Mouse (Mus musculus): Measurements from ENCODE around the gene Yeats4.
"Not testable (repeated sequence)": the region's sequence is repeated elsewhere in the genome, so short reads cannot be mapped to it uniquely, and the experiment has no call there.

Gene Yeats4

DNA sequence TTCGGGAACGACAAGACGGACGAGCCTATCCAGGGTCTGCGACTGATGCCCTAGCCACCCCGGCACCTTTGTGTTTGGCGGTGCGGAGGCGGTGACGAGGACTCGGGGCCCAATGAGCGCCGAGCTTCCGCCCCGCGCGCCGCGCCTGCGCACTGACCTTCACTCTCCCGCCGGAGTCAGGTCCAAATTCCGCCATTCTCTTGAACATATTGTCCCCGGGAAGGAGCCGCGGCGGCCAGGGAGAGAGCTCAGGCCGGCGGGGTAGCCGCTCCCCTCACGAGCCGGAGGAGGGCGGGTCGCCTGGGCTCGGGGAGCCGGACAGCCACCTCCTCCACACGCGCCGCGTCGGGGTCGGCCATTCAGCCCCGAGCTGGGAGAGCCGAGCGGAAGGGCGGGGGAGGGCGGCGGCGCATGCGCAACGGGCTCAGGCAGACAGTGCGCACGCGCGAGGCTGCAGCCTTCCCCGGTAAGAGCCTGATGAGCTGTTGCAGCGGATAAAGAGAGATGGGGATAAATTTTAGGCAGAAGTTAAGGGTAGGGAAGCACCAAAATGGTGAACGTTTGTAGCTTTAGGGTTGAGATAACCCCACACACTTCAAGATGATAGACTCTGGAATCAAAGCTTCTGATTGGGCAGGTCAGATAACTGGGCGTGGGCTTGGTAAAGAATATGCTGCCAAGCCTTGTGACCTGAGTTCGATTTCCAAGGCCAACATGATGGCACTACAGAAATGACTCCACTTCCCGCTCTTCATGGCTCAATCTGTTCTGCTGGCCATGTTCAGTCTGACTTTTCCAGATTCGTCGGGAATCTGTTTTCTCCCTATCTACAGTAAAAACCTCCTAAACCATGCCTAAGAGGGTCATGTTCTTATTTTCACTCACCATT is at the start of gene Yeats4:
TSS of gene Yeats4 (minus strand) at position 406 of the 889 bp plus-strand sequence.
- DNase-seq, result peak; percentile 95

DNA sequence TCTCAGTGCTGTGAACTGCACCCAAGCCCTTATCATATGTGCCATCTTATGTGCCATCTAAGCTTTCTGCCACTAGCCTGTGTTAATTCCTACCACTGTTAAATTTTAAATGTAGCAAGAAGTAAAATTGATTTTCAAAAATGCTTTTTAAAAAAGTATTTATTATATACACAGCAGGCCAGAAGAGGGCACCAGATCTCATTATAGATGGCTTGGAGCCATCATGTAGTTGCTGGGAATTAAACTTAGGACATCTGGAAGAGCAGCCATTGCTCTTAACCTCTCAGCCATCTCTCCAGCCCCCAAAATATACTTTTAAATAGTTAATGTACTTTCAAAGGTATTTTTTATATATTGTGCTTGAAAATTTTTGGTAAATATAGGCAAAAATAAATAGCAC is 47.7 kb upstream of the Yeats4 start:
- no peak for DNase-seq

GRCm38 (mm10) chr10:117259870-117260269 is 35.6 kb upstream of the Yeats4 start:
- DNase-seq, result no peak

- DNase-seq, result no peak
Measured at GRCm38 (mm10) chr10:117238603-117239002, 14.3 kb upstream of the Yeats4 start, which contains the start of gene 9530003J23Rik. Gene 9530003J23Rik (minus strand): TSS chr10:117238703.

DNA sequence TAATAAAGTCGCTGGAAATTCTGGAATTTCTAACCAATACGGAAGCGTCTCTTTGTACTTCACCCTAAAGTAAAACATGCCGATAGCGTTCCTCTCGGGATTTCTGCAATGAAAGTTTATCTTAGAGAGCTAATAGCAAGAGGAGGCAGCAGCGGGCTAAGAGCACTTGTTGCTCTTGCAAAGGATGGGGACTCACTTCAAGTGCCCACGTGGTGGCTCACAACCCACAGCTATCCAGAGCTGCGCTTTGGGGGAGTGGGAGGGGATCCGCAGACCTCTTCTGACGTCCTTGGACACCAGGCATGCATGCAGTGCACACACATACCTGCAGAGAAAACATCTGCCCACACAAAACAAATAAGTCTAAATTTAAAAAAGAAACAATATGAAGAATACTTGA is 11.6 kb upstream of the Yeats4 start:
- no peak for DNase-seq

DNA sequence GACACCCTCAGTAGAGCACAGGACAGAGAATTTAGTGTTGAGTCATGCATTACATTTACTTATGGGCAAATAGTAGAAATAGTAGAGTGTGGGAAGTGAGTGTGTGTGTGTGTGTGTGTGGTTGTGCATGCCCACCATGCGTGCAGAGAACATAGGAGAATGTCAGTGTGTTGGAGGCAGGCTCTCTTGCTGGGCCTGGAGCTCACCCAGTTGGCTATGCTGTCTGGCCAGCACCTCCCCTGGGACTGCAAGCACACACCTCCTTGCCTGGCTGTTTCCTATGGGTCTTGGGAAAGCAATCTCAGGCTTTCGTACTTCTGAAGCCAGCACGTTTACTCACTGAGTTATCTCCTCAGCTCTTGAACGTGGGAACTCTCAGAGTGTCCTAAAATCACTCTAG is 10.5 kb upstream of the Yeats4 start:
- DNase-seq, result no peak

- DNase-seq, result peak; percentile 89
Measured at GRCm38 (mm10) chr10:117229826-117230225, 5.5 kb upstream of the Yeats4 start.

DNA sequence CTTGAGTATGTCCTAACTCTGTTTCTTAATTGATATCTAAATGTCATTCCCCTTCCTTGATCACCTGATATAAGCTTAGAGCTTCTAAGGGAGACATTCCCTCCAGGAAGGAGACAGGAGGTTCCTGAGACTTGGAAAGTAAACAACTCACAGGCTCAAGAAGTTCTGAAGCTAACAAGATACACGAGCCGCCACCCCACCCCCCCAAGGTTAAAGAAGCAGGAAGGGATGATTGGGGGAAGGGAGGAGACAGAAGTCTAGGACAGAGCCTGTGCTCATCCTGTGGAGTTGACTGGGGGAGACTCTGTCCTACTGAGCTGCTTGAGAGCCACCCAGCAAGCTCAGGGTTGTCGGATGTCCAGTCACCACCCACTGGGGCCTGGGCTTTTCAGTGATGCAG is 1.7 kb upstream of the Yeats4 start:
- no peak for DNase-seq

DNA sequence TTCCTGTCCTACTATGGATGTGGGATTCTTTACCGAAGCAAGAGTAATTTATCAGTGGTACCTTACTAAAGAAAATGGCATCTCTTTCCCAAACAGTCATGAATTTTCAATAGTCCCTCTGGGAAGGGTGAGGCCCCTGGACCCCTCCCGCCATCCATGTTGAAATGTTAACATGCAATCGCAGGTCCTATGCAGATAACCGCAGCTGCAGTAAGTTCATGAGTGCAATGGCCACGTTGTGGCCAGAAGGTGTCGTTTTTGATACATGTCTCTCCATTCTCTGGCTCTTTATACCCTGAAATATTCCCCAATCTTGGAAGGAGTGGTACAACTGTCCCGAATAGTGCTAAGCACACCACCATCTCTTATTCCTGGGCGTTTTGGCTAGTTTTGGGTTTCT is 787 bp upstream of the Yeats4 start:
- DNase-seq, result no peak

DNA sequence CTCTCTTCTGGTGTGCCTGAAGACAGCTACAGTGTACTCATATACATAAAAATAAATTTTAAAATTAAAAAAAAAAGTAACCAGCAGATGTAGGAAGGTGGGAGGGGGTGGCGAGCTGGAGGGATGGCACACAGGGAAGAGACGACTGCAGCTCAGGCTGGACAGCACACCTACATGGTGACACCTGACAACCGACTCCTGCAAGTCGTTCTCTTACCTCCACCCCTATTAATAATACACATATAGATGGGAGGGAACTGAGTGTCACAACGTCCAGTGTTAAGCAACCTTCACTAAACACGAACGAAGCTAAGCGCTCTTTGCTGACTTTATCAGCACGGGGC is 577 bp downstream of the Yeats4 start:
- DNase-seq, result no peak

GRCm38 (mm10) chr10:117222821-117223220 is 1.5 kb downstream of the Yeats4 start:
- no peak for DNase-seq

DNA sequence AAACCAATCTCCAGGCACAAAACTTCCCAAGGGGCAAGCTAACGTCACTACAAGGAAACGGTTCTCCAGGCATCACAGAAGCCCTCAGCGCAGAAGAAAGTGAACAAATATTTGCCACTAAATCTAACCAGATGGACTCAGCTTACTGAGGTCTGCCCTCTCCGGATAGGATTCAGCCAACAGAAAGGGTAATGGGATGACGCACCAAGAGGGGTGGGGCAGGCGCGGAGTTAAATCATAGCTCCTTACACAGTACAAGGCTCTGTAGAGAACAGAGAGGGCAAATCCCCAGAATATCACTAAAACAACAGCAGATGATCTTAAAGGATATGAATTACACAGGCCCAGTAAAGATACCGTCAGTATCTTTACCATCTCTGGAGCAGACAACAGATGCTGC is 6.0 kb downstream of the Yeats4 start:
- DNase-seq, result no peak

DNA sequence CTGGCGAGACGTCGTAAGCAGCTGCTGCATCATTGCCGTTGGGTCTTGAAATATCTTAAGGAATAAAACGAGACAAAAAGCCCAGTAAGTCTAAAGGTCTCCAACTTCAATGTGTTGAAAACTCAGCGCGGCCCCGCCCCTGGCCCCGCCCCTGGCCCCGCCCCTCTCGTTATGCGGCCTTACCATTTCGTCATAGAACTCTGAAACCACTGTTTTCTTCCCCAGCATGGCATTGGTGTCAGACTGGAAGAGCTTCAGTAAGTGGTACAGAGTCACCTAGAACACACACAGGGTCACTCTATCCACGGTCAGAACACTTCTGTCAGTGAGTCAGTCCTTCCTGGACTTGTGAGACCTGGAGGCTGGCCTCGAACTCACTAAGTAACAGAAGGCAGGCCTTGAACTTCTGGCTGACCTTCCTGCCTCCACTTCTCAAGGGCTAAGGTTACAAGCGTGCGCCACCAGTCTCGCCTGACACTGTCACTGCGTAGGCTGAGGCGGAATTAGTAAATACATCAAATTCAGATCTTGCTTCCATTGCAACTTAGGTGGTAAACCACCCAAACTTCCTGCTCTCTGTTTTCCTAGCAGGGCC is 7.0 kb downstream of the Yeats4 start:
- DNase-seq, result no peak

DNA sequence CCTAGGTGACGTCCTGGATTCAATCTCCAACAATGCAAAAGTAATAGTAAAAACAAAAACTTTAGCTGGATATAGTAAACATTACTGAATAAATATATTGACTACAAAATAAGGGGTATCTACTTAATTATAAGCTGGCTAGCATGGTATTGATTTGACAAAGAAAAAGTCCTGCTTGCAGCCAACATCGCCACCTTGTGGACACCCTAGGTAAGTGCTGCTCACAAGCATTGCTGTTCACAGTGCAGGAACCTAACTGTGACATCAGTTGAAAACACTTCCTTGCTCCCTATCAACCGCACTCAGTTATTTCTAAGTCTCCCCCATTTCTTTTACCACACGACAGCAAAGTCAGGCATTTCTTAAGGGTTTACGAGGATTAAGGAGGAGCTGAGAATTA is 7.5 kb downstream of the Yeats4 start:
- no peak for DNase-seq

- no peak for DNase-seq
Measured at GRCm38 (mm10) chr10:117216132-117216495, 8.2 kb downstream of the Yeats4 start.

- no peak for DNase-seq
Measured at GRCm38 (mm10) chr10:117215409-117216131, 8.7 kb downstream of the Yeats4 start.

GRCm38 (mm10) chr10:117211023-117211422 is 13.3 kb downstream of the Yeats4 start:
- DNase-seq, result no peak

DNA sequence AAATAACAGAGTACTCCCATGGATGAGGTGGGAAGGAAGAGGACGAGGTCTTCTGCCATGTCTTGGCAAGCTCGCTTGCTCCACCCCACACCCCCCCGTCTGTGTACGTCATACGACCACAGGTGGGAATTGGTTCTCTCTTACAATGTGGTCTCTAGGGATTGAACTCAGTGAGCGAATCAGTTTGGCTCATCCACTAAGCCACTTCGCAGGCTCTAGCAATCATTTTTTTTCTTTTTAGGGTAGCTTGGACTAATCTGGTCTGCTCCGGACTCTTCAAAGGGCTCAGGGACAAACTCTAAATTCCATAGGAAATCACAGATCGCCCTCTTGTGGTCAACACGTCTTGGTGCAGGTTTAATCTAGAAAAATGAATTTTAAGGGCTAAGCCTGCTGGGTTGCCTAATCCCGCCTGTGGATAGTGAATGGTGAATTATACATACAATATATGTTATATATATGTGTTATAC is 14.8 kb downstream of the Yeats4 start:
- peak; percentile 32 for DNase-seq

- DNase-seq, result not testable (repeated sequence)
Measured at GRCm38 (mm10) chr10:117208787-117209186, 15.5 kb downstream of the Yeats4 start.

- no peak for DNase-seq
Measured at GRCm38 (mm10) chr10:117208221-117208620, 16.1 kb downstream of the Yeats4 start.

DNA sequence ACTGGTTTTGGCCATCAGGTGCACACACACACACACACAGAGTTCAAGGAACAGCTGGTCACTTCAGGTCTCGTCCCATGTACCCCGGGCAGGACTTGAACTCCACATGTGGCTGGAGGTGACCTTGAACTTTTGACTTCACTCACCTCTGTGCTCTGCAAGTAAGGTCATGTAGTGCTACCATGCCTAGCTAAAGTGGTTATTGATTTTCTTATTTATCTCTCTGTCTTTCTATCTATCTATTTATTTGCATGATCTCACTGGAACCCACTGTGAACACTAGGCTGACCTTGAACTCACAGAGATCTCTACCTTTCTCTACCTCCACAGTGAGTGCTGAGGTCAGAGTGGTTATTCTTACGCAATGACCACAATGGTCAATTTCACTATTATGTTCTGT is 18.2 kb downstream of the Yeats4 start:
- DNase-seq, result no peak

GRCm38 (mm10) chr10:117203558-117203981 is 20.7 kb downstream of the Yeats4 start:
- DNase-seq, result no peak

DNA sequence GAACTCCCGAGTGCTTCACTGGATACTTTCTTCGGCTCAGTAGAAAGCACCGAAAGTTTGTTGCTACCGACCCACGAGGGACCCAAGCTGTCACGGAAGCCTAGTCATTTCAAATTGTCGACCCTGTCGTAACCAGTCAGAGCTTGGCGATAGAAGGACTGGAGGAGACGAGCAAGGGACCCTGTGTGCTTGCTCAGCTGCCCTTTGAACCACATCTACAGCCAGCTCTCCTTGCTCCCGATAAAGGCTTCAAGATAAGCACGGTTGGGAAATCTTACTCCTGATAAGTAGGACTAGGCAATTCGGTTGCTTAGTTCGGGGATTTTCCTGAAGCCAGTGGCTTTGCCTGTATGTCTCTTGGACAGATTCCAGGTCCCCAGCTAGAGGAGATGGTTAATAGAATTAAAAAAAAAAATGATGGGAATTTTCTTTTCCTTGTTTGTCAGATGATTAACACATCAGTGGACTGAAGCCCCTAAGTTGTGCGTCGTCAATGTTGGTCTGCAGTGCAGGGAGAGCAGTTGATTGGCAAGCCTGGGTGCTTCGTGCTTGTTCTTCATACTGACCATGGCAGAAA is 21.2 kb downstream of the Yeats4 start:
- DNase-seq, result no peak

All from kidney, adult 11 months (tissue).